8 mouse cellular contexts compared by ENCODE assay signal in the genomic region with DNA sequence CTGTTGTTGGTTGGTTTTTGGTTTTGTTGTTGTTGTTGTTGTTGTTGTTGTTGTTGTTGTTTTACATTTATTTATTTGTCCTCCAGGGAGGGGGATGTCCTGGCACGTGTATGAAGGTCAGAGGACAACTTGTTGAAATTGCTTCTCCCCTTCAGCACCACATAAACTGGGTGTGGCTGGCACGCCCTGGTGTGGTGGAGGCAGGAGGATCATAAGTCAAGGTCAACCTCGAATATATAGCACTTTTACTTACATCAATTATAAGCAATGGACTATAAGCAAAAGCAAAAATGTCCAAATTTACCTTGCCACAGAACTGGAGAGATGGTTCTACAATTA. TPM values are rescaled to one million over a fixed set of nuclear protein-coding genes. Genes with fewer than 3 reads are reported as not detected.
DNase-seq lines count a peak whose midpoint lies in the region; ATAC-seq and TF ChIP-seq lines count a peak whose summit lies in the region.

No protein-coding gene starts in this region.

- H3K27me3 ChIP-seq in cerebellum, adult 2 months (ENCODE audit: control insufficient read depth, insufficient read depth, low read length), result no peaks in the 10 kb centered on the region
- H3K27me3 ChIP-seq in hindbrain, embryonic 10.5 days (ENCODE audit: insufficient read depth, poor library complexity, severe bottlenecking), result no peaks in the 10 kb centered on the region
- no peaks in the 10 kb centered on the region for H3K27me3 ChIP-seq in liver, postnatal 0 days (ENCODE audit: insufficient read depth, low read length)

- WGBS in cerebellum, adult 2 months, result 75% methylated on average over 3 of the region's 3 CpGs
- 80% methylated on average over 3 of the region's 3 CpGs for WGBS in hindbrain, embryonic 10.5 days
- 63% methylated on average over 3 of the region's 3 CpGs for WGBS in liver, postnatal 0 days (ENCODE audit: insufficient replicate concordance)

- H3K36me3 ChIP-seq in ES-E14 (ENCODE audit: control insufficient read depth, insufficient read depth, low read length, poor library complexity, severe bottlenecking), result peaks cover 5% of the 10 kb centered on the region
- H3K36me3 ChIP-seq in hindbrain, embryonic 10.5 days, result peaks cover 24% of the 10 kb centered on the region
- peaks cover 21% of the 10 kb centered on the region for H3K36me3 ChIP-seq in liver, postnatal 0 days (replicated peaks; ENCODE audit: insufficient read depth, low read length)

- peaks cover 4% of the 10 kb centered on the region; the same call in 1 of the 2 replicates for H3K4me1 ChIP-seq in cerebellum, adult 2 months (ENCODE audit: control insufficient read depth, insufficient read depth, low read length)
- H3K4me1 ChIP-seq in ES-E14 (ENCODE audit: control insufficient read depth in 2 of 2, insufficient read depth in 2 of 2, low read length in 2 of 2, poor library complexity in 1 of 2), result peaks cover 2 to 4% of the 10 kb centered on the region in 2 experiments; a peak in 1 of 4 replicates
- H3K4me1 ChIP-seq in hindbrain, embryonic 10.5 days (replicated peaks), result peaks cover 4% of the 10 kb centered on the region
- peaks cover 11% of the 10 kb centered on the region for H3K4me1 ChIP-seq in liver, postnatal 0 days (ENCODE audit: insufficient read depth)

- H3K4me3 ChIP-seq in cerebellum, adult 2 months (replicated peaks; ENCODE audit: insufficient read depth, low read depth, low read length), result no peak overlapping the region
- H3K4me3 ChIP-seq in ES-E14 (ENCODE audit: insufficient read depth in 1 of 2, low read depth in 1 of 2, low read length in 2 of 2, poor library complexity in 1 of 2, severe bottlenecking in 1 of 2), result peak overlapping the region; percentile 87 to 94
- H3K4me3 ChIP-seq in hindbrain, embryonic 10.5 days, result peak overlapping the region; percentile 87
- peak overlapping the region; percentile 95 for H3K4me3 ChIP-seq in liver, postnatal 0 days (ENCODE audit: low read depth, low read length)

- TF ChIP-seq CTCF in cerebellum, adult 2 months (IDR thresholded peaks at IDR 0.05; ENCODE audit: borderline replicate concordance, insufficient read depth, low read depth, low read length), result no peak
- TF ChIP-seq CTCF in liver, postnatal 0 days (IDR thresholded peaks at IDR 0.05; ENCODE audit: low read depth), result no peak

- in situ Hi-C loops in ES-E14 (cut with MboI; ENCODE audit: low sequenced_read_pairs in 2 of 2, unreplicated experiment in 2 of 2), result no loop called here

- no peak overlapping the region; the same call in 1 of the 2 replicates for H3K9ac ChIP-seq in ES-E14 (ENCODE audit: insufficient read depth, low read depth, low read length, poor library complexity, severe bottlenecking)
- no peak overlapping the region for H3K9ac ChIP-seq in liver, postnatal 0 days (replicated peaks)

- peak overlapping the region; percentile 33; the same call in 1 of the 2 replicates for H3K27ac ChIP-seq in cerebellum, adult 2 months (ENCODE audit: insufficient read depth, low read length)
- H3K27ac ChIP-seq in ES-E14 (ENCODE audit: insufficient read depth, low read depth, low read length, poor library complexity, severe bottlenecking), result no peak overlapping the region
- peak overlapping the region; percentile 93; the same call in 1 of the 2 replicates for H3K27ac ChIP-seq in hindbrain, embryonic 10.5 days
- H3K27ac ChIP-seq in liver, postnatal 0 days (ENCODE audit: low read depth), result peak overlapping the region; percentile 96; the same call in 1 of the 2 replicates

- H3K9me3 ChIP-seq in ES-E14 (ENCODE audit: control insufficient read depth, insufficient read depth, low read depth, low read length), result no peaks in the 10 kb centered on the region
- H3K9me3 ChIP-seq in hindbrain, embryonic 10.5 days, result no peaks in the 10 kb centered on the region
- no peaks in the 10 kb centered on the region for H3K9me3 ChIP-seq in liver, postnatal 0 days (ENCODE audit: low read length)

- ATAC-seq in liver, postnatal 0 days, result no peak
- no peak for ATAC-seq in cerebellum, adult (ENCODE audit: insufficient number of reproducible peaks, low FRiP score, low TSS enrichment)

- no peak for TF ChIP-seq EP300 in liver, postnatal 0 days (IDR thresholded peaks at IDR 0.05; ENCODE audit: low read depth)

- peak overlapping the region; percentile 67 for H3K4me2 ChIP-seq in liver, postnatal 0 days (ENCODE audit: low read depth, low read length)

- no peak for TF ChIP-seq POLR2A in cerebellum, adult 2 months (IDR thresholded peaks at IDR 0.05; ENCODE audit: borderline replicate concordance, insufficient read depth, low read length)

- DNase-seq in cerebellum, adult 2 months, result no peak
- DNase-seq in cerebellum, adult 11 months, result no peak
- DNase-seq in ES-E14 (ENCODE audit: low read depth, low spot score), result no peak
- DNase-seq in hindbrain, embryonic 10.5 days (ENCODE audit: low spot score), result no peak
- DNase-seq in liver, postnatal 0 days, result no peak
- DNase-seq in gastrocnemius, postnatal 25 days, result no peak
- no peak for DNase-seq in right cerebral cortex, postnatal 25 days

TF ChIP-seq in ES-E14, 5 proteins besides CTCF, POLR2A, EP300 and RAD21:
- no peak for TF ChIP-seq MAFK (IDR thresholded peaks at IDR 0.05; ENCODE audit: insufficient read depth, low read depth, low read length)
- no peak for TF ChIP-seq HCFC1 (IDR thresholded peaks at IDR 0.05; ENCODE audit: borderline replicate concordance, insufficient read depth, low read length)
- TF ChIP-seq CHD2 (IDR thresholded peaks at IDR 0.05; ENCODE audit: low read depth, low read length), result no peak
- no peak for TF ChIP-seq ZNF384 (IDR thresholded peaks at IDR 0.05; ENCODE audit: low read depth, low read length)
- no peak for TF ChIP-seq ZC3H11A (IDR thresholded peaks at IDR 0.05; ENCODE audit: borderline replicate concordance, low read depth, low read length)

RNA-seq across cellular contexts. Expression of a gene that starts 0.6 kb away (rescaled TPM):
- 42.6 and 45.6 TPM in 2 replicates for polyA plus RNA-seq in cerebellum, adult 2 months (2012; rRNA removed)
- 50.7 and 75.8 TPM in 2 replicates for total RNA-seq in ES-E14 (2012; rRNA removed)
- 94.2 and 95.5 TPM in 2 replicates for polyA plus RNA-seq in hindbrain, embryonic 10.5 days (2016; fragmentation: Nextera tagmentation; extraction: Ambion mirVana)
- 30.5 and 31.5 TPM in 2 replicates for polyA plus RNA-seq in liver, postnatal 0 days (2015; fragmentation: Nextera tagmentation; extraction: Ambion mirVana)
- total RNA-seq in gastrocnemius, postnatal 25 days (2021), result 10 to 100 TPM; 33.5 to 38.0 TPM

RNA-seq across cellular contexts. Expression of a gene that starts 11.2 kb away (rescaled TPM):
- not detected in 2 replicates for polyA plus RNA-seq in cerebellum, adult 2 months (2012; rRNA removed)
- total RNA-seq in ES-E14 (2012; rRNA removed), result not detected in 2 replicates
- not detected in 2 replicates for polyA plus RNA-seq in hindbrain, embryonic 10.5 days (2016; fragmentation: Nextera tagmentation; extraction: Ambion mirVana)
- polyA plus RNA-seq in liver, postnatal 0 days (2015; fragmentation: Nextera tagmentation; extraction: Ambion mirVana), result not detected in 2 replicates
- not detected for total RNA-seq in gastrocnemius, postnatal 25 days (2021)
